17 mouse cellular contexts compared by ENCODE assay signal in genomic region chr12:52851221-52851620, GRCm38 (mm10).
DNase-seq lines count a peak whose midpoint lies in the region; ATAC-seq and TF ChIP-seq lines count a peak whose summit lies in the region.
"Had no signal": no experiment of that assay in that cellular context is flagged by ENCODE, and none has a peak within 500 bp of the region (broad histone marks: within the 10 kb centered on the region; RNA-seq: fewer than 3 reads in every experiment).

No protein-coding gene starts in this region.

- H3K27ac ChIP-seq in hindbrain, embryonic 13.5 days = peak overlapping the region; percentile 52; the same call in 1 of the 2 replicates
- no peak overlapping the region for H3K27ac ChIP-seq in hindbrain, embryonic 12.5 days
- peak overlapping the region; percentile 47; the same call in 1 of the 2 replicates for H3K27ac ChIP-seq in midbrain, postnatal 0 days (ENCODE audit: low read depth, low read length)
- no peak overlapping the region; the same call in 1 of the 2 replicates for H3K27ac ChIP-seq in midbrain, embryonic 16.5 days (ENCODE audit: low read length)
- H3K27ac ChIP-seq in heart, embryonic 13.5 days (replicated peaks) = peak overlapping the region; percentile 74
- H3K27ac ChIP-seq in stomach, embryonic 15.5 days = 0 out of 2 replicates have a peak overlapping the region, but pooled peaks have one; percentile 0
- H3K27ac ChIP-seq: kidney, embryonic 15.5 days had no signal

- no peak for ATAC-seq in hindbrain, embryonic 13.5 days (ENCODE audit: low FRiP score)
- ATAC-seq in hindbrain, embryonic 12.5 days (ENCODE audit: low FRiP score) = no peak
- no peak for ATAC-seq in midbrain, postnatal 0 days (ENCODE audit: low FRiP score)
- ATAC-seq in midbrain, embryonic 16.5 days = no peak
- no peak for ATAC-seq in heart, embryonic 13.5 days (ENCODE audit: extremely low read depth, insufficient number of reproducible peaks, low FRiP score, low TSS enrichment)
- no peak for ATAC-seq in stomach, embryonic 15.5 days (ENCODE audit: insufficient read depth, low FRiP score, low read depth)
- ATAC-seq: forebrain, postnatal 0 days; Patski had no signal

- no peak for DNase-seq in midbrain, postnatal 0 days (ENCODE audit: low spot score)
- DNase-seq in kidney, postnatal 14 days = no peak
- DNase-seq in adrenal gland, postnatal 4 days (ENCODE audit: low spot score in 2 of 2) = no peak
- DNase-seq: cerebellum, adult 8-10 months; forebrain, postnatal 0 days; gastrocnemius, postnatal 10 days; layer of hippocampus, adult 9-11 months; liver; lung, embryonic 14.5 days; retina, postnatal 1 day had no signal

- H3K4me1 ChIP-seq in hindbrain, embryonic 13.5 days (replicated peaks) = peaks cover 44% of the 10 kb centered on the region
- H3K4me1 ChIP-seq in hindbrain, embryonic 12.5 days = peaks cover 28% of the 10 kb centered on the region
- no peaks in the 10 kb centered on the region for H3K4me1 ChIP-seq in midbrain, postnatal 0 days (ENCODE audit: insufficient read depth, low read length)
- H3K4me1 ChIP-seq in midbrain, embryonic 16.5 days (ENCODE audit: control insufficient read depth, insufficient read depth, low read length) = peaks cover 4% of the 10 kb centered on the region; the same call in 1 of the 2 replicates
- H3K4me1 ChIP-seq in heart, embryonic 13.5 days = peaks cover 67% of the 10 kb centered on the region
- 0 out of 2 replicates have a peak, but pooled peaks cover 3% of the 10 kb centered on the region for H3K4me1 ChIP-seq in stomach, embryonic 15.5 days

- no peak overlapping the region for H3K4me3 ChIP-seq in hindbrain, embryonic 13.5 days
- no peak overlapping the region for H3K4me3 ChIP-seq in hindbrain, embryonic 12.5 days
- H3K4me3 ChIP-seq in midbrain, postnatal 0 days (ENCODE audit: low read depth, low read length) = no peak overlapping the region
- no peak overlapping the region for H3K4me3 ChIP-seq in midbrain, embryonic 16.5 days (ENCODE audit: low read depth, low read length)
- H3K4me3 ChIP-seq in heart, embryonic 13.5 days = no peak overlapping the region
- no peak overlapping the region for H3K4me3 ChIP-seq in stomach, embryonic 15.5 days (replicated peaks)
- H3K4me3 ChIP-seq: kidney, embryonic 15.5 days had no signal

- H3K27me3 ChIP-seq in hindbrain, embryonic 13.5 days = no peaks in the 10 kb centered on the region
- H3K27me3 ChIP-seq in hindbrain, embryonic 12.5 days = no peaks in the 10 kb centered on the region
- H3K27me3 ChIP-seq in midbrain, postnatal 0 days (ENCODE audit: insufficient read depth, low read length) = no peaks in the 10 kb centered on the region
- H3K27me3 ChIP-seq in midbrain, embryonic 16.5 days (ENCODE audit: control insufficient read depth, insufficient read depth, low read depth, low read length) = no peaks in the 10 kb centered on the region
- no peaks in the 10 kb centered on the region for H3K27me3 ChIP-seq in heart, embryonic 13.5 days (replicated peaks)
- H3K27me3 ChIP-seq in stomach, embryonic 15.5 days (replicated peaks) = no peaks in the 10 kb centered on the region
- H3K27me3 ChIP-seq: kidney, embryonic 15.5 days; Patski had no signal

- TF ChIP-seq CTCF in midbrain, postnatal 0 days (IDR thresholded peaks at IDR 0.05) = no peak

- H3K4me2 ChIP-seq in hindbrain, embryonic 13.5 days = no peak overlapping the region
- H3K4me2 ChIP-seq in hindbrain, embryonic 12.5 days (replicated peaks) = no peak overlapping the region
- H3K4me2 ChIP-seq in midbrain, postnatal 0 days (ENCODE audit: low read depth, low read length, poor library complexity, severe bottlenecking) = no peak overlapping the region
- no peak overlapping the region for H3K4me2 ChIP-seq in midbrain, embryonic 16.5 days (ENCODE audit: low read length)
- H3K4me2 ChIP-seq in heart, embryonic 13.5 days = no peak overlapping the region
- no peak overlapping the region for H3K4me2 ChIP-seq in stomach, embryonic 15.5 days
- H3K4me2 ChIP-seq: kidney, embryonic 15.5 days; lung, embryonic 14.5 days had no signal

- H3K36me3 ChIP-seq in hindbrain, embryonic 13.5 days = no peaks in the 10 kb centered on the region
- H3K36me3 ChIP-seq in hindbrain, embryonic 12.5 days = no peaks in the 10 kb centered on the region
- no peaks in the 10 kb centered on the region for H3K36me3 ChIP-seq in midbrain, postnatal 0 days (ENCODE audit: insufficient read depth, low read length)
- no peaks in the 10 kb centered on the region for H3K36me3 ChIP-seq in midbrain, embryonic 16.5 days (ENCODE audit: control insufficient read depth, insufficient read depth, low read length)
- no peaks in the 10 kb centered on the region for H3K36me3 ChIP-seq in heart, embryonic 13.5 days
- H3K36me3 ChIP-seq in stomach, embryonic 15.5 days = no peaks in the 10 kb centered on the region
- H3K36me3 ChIP-seq: kidney, embryonic 15.5 days had no signal

- no peaks in the 10 kb centered on the region for H3K9me3 ChIP-seq in hindbrain, embryonic 13.5 days
- no peaks in the 10 kb centered on the region for H3K9me3 ChIP-seq in hindbrain, embryonic 12.5 days (replicated peaks)
- H3K9me3 ChIP-seq in midbrain, postnatal 0 days (ENCODE audit: low read length) = no peaks in the 10 kb centered on the region
- no peaks in the 10 kb centered on the region for H3K9me3 ChIP-seq in midbrain, embryonic 16.5 days (replicated peaks; ENCODE audit: control insufficient read depth, low read length, poor library complexity, severe bottlenecking)
- H3K9me3 ChIP-seq in heart, embryonic 13.5 days = no peaks in the 10 kb centered on the region
- H3K9me3 ChIP-seq in stomach, embryonic 15.5 days = no peaks in the 10 kb centered on the region
- H3K9me3 ChIP-seq: kidney, embryonic 15.5 days had no signal

- H3K9ac ChIP-seq in hindbrain, embryonic 13.5 days = no peak overlapping the region
- no peak overlapping the region for H3K9ac ChIP-seq in hindbrain, embryonic 12.5 days
- H3K9ac ChIP-seq in midbrain, postnatal 0 days (replicated peaks; ENCODE audit: low read length, poor library complexity, severe bottlenecking) = no peak overlapping the region
- no peak overlapping the region for H3K9ac ChIP-seq in midbrain, embryonic 16.5 days (ENCODE audit: low read depth, low read length)
- peak overlapping the region; percentile 33; the same call in 1 of the 2 replicates for H3K9ac ChIP-seq in heart, embryonic 13.5 days
- H3K9ac ChIP-seq in stomach, embryonic 15.5 days = no peak overlapping the region
- H3K9ac ChIP-seq: forebrain, postnatal 0 days; kidney, embryonic 15.5 days; lung, embryonic 14.5 days had no signal

- WGBS in hindbrain, embryonic 13.5 days = 74% methylated on average over 5 of the region's 5 CpGs
- 72% methylated on average over 5 of the region's 5 CpGs for WGBS in hindbrain, embryonic 12.5 days
- 59% methylated on average over 5 of the region's 5 CpGs for WGBS in midbrain, postnatal 0 days
- WGBS in midbrain, embryonic 16.5 days = 60% methylated on average over 5 of the region's 5 CpGs
- 45% methylated on average over 5 of the region's 5 CpGs for WGBS in heart, embryonic 13.5 days
- WGBS in stomach, embryonic 15.5 days = 77% methylated on average over 5 of the region's 5 CpGs

Comparison
In these comparisons a context has a peak if more than half of its experiments do, and no peak if none do; other contexts are left out.
1. H3K27ac ChIP-seq: peak in hindbrain, embryonic 13.5 days (single experiment), midbrain, postnatal 0 days (single experiment), heart, embryonic 13.5 days (single experiment) and stomach, embryonic 15.5 days (single experiment); none in hindbrain, embryonic 12.5 days (single experiment) and midbrain, embryonic 16.5 days (single experiment).